Mouse (Mus musculus) layer of hippocampus, postnatal 14 days (tissue): ENCODE results near the gene Nsd2. TPM values are rescaled to one million over a fixed set of nuclear protein-coding genes. Genes with fewer than 3 reads are reported as not detected.
"Not testable (repeated sequence)": the region's sequence is repeated elsewhere in the genome, so short reads cannot be mapped to it uniquely, and the experiment has no call there.

Experiments used
- DNase-seq, 2 experiments: peaks; one replicate each; pipeline ENCODE4 v3.0.0; 2021 to 2022; ENCODE audit warnings: low spot score in 2 of 2, mixed read lengths in 1 of 2
- microRNA-seq, 2 experiments: library from miRNA; unstranded; fragments of <30 nt; microRNA quantifications; one replicate each; pipeline ENCODE4 v1.2.0; 2021
- total RNA-seq, 2 experiments: library from RNA; stranded (reverse); gene quantifications; 2 replicates each; pipeline ENCODE4 v1.2.3; 2021

Gene Nsd2
- total RNA-seq, 2 experiments from 2014 or later, result 112 to 120 TPM

GRCm38 (mm10) chr5:33922566-33922965 lies 102.0 kb downstream of the Nsd2 start:
- no peak for DNase-seq

- DNase-seq, result no peak
Measured at GRCm38 (mm10) chr5:33926170-33926569, 105.6 kb downstream of the Nsd2 start.

GRCm38 (mm10) chr5:33932413-33932812 lies 111.9 kb downstream of the Nsd2 start:
- no peak for DNase-seq

- no peak for DNase-seq
Measured at GRCm38 (mm10) chr5:33934081-33934480, 113.6 kb downstream of the Nsd2 start.

- no peak for DNase-seq
Measured at GRCm38 (mm10) chr5:33934877-33935276, 114.4 kb downstream of the Nsd2 start.

- no peak for DNase-seq
Measured at GRCm38 (mm10) chr5:33935700-33936111, 115.2 kb downstream of the Nsd2 start.

- DNase-seq, result peak; percentile 98 to 99
Measured at GRCm38 (mm10) chr5:33936120-33936707, 115.7 kb downstream of the Nsd2 start, which contains the start of gene Nelfa. TSS of gene Nelfa (minus strand) at chr5:33936413.

GRCm38 (mm10) chr5:33937230-33937629 lies 116.7 kb downstream of the Nsd2 start:
- DNase-seq, result no peak

- no peak for DNase-seq
Measured at GRCm38 (mm10) chr5:33938448-33938847, 117.9 kb downstream of the Nsd2 start.

GRCm38 (mm10) chr5:33947035-33947434 lies 126.5 kb downstream of the Nsd2 start:
- DNase-seq, result not testable (repeated sequence)

Small RNA genes lying within 50 kb of the gene (microRNA-seq; reads per million reads assigned to microRNA genes)
- 1.1 to 3.1 reads per million in 2 experiments for gene Mir7024

Other genes with a start within 250 kb of the Nsd2 start
- gene Fam53a, start 191.1 kb upstream of the Nsd2 start, total RNA-seq, result 10 to 100 TPM; 25.5 to 27.1 TPM
- gene Gm9903, start 190.8 kb upstream of the Nsd2 start, total RNA-seq, result under 1 TPM; 0.64 to 0.92 TPM
- 10 to 100 TPM; 22.0 to 24.7 TPM for gene Slbp, start 168.2 kb upstream of the Nsd2 start, total RNA-seq
- 10 to 100 TPM in 1 of 2 experiments, 1 to 10 TPM in 1; 9.8 to 12.0 TPM for gene Tacc3, start 162.6 kb upstream of the Nsd2 start, total RNA-seq
- gene Tmem129, start 162.3 kb upstream of the Nsd2 start, total RNA-seq, result 10 to 100 TPM; 21.7 to 25.5 TPM
- 100 to 1,000 TPM; 137 to 159 TPM for gene Fgfr3, start 99.1 kb upstream of the Nsd2 start, total RNA-seq
- gene Letm1, start 37.9 kb upstream of the Nsd2 start, total RNA-seq, result 100 to 1,000 TPM in 1 of 2 experiments, 10 to 100 TPM in 1; 96.8 to 105 TPM
- 10 to 100 TPM; 17.7 to 19.8 TPM for gene Nelfa, start 115.7 kb downstream of the Nsd2 start, total RNA-seq
- 10 to 100 TPM; 89.0 to 91.6 TPM for gene Gm1673, start 162.7 kb downstream of the Nsd2 start, total RNA-seq
- gene Nat8l, start 175.3 kb downstream of the Nsd2 start, total RNA-seq, result 10 to 100 TPM; 92.6 to 94.1 TPM